10 mouse cellular contexts compared by ENCODE assay signal in genomic region chr17:35698501-35698883, GRCm38 (mm10). TPM values are rescaled to one million over a fixed set of nuclear protein-coding genes. Genes with fewer than 3 reads are reported as not detected.
DNase-seq lines count a peak whose midpoint lies in the region; ATAC-seq and TF ChIP-seq lines count a peak whose summit lies in the region.
"Had no signal": no experiment of that assay in that cellular context is flagged by ENCODE, and none has a peak within 500 bp of the region (broad histone marks: within the 10 kb centered on the region; RNA-seq: fewer than 3 reads in every experiment).

No protein-coding gene starts in this region.

- H3K27me3 ChIP-seq in lung, embryonic 16.5 days (ENCODE audit: control insufficient read depth, insufficient read depth, low read depth, low read length): no peaks in the 10 kb centered on the region
- peaks cover 11% of the 10 kb centered on the region for H3K27me3 ChIP-seq in limb, embryonic 13.5 days
- H3K27me3 ChIP-seq in stomach, embryonic 16.5 days (ENCODE audit: control insufficient read depth, insufficient read depth, low read length): no peaks in the 10 kb centered on the region

- WGBS in lung, embryonic 16.5 days: 31% methylated on average over 5 of the region's 5 CpGs
- 43% methylated on average over 5 of the region's 5 CpGs for WGBS in limb, embryonic 13.5 days
- 23% methylated on average over 5 of the region's 5 CpGs for WGBS in stomach, embryonic 16.5 days

- peak overlapping the region; percentile 98 for H3K27ac ChIP-seq in gastrocnemius, adult 2 months
- peak overlapping the region; percentile 75 for H3K27ac ChIP-seq in lung, embryonic 16.5 days (ENCODE audit: low read length)
- peak overlapping the region; percentile 67 for H3K27ac ChIP-seq in limb, embryonic 13.5 days
- H3K27ac ChIP-seq in stomach, embryonic 16.5 days (ENCODE audit: low read length): peak overlapping the region; percentile 100

- H3K4me3 ChIP-seq in gastrocnemius, adult 2 months: peak overlapping the region; percentile 59
- H3K4me3 ChIP-seq in lung, embryonic 16.5 days (ENCODE audit: low read length): peak overlapping the region; percentile 40
- H3K4me3 ChIP-seq in limb, embryonic 13.5 days: peak overlapping the region; percentile 68
- H3K4me3 ChIP-seq in stomach, embryonic 16.5 days (replicated peaks; ENCODE audit: low read length): peak overlapping the region; percentile 43

- ATAC-seq in lung, embryonic 16.5 days (ENCODE audit: low read depth): no peak
- ATAC-seq in limb, embryonic 13.5 days (ENCODE audit: low FRiP score, low read depth): no peak
- ATAC-seq in stomach, embryonic 16.5 days (ENCODE audit: insufficient read depth, low FRiP score): no peak

- peaks cover 2% of the 10 kb centered on the region; the same call in 1 of the 2 replicates for H3K36me3 ChIP-seq in lung, embryonic 16.5 days (ENCODE audit: control insufficient read depth, insufficient read depth, low read length)
- peaks cover 15% of the 10 kb centered on the region for H3K36me3 ChIP-seq in limb, embryonic 13.5 days
- H3K36me3 ChIP-seq in stomach, embryonic 16.5 days (ENCODE audit: control insufficient read depth, insufficient read depth, low read length): peaks cover 11% of the 10 kb centered on the region

- peak overlapping the region; percentile 57 for H3K4me2 ChIP-seq in lung, embryonic 16.5 days (ENCODE audit: low read depth, low read length)
- peak overlapping the region; percentile 83 for H3K4me2 ChIP-seq in limb, embryonic 13.5 days (replicated peaks)
- peak overlapping the region; percentile 64 for H3K4me2 ChIP-seq in stomach, embryonic 16.5 days (ENCODE audit: low read depth, low read length)

- intact Hi-C loops in gastrocnemius, adult 2 months (cut with DNase I): loop anchor here (2.0 kb wide), 1 partner anchor 26 kb away; the partner anchor contains the start of gene Gtf2h4

- peak overlapping the region; percentile 57 for H3K9ac ChIP-seq in lung, embryonic 16.5 days (ENCODE audit: low read length)
- H3K9ac ChIP-seq in limb, embryonic 13.5 days: no peak overlapping the region
- H3K9ac ChIP-seq in stomach, embryonic 16.5 days (ENCODE audit: low read length): peak overlapping the region; percentile 76

- peaks cover 44% of the 10 kb centered on the region for H3K4me1 ChIP-seq in lung, embryonic 16.5 days (replicated peaks; ENCODE audit: control insufficient read depth, insufficient read depth, low read length)
- H3K4me1 ChIP-seq in limb, embryonic 13.5 days: peaks cover 56% of the 10 kb centered on the region
- peaks cover 40% of the 10 kb centered on the region for H3K4me1 ChIP-seq in stomach, embryonic 16.5 days (ENCODE audit: control insufficient read depth, insufficient read depth, low read length)

- DNase-seq in gastrocnemius, adult 2 months: no peak
- DNase-seq in gastrocnemius, adult 18-20 months (ENCODE audit: low spot score): no peak
- no peak for DNase-seq in lung, adult 18-20 months
- DNase-seq in embryo, embryonic 11 days: no peak
- DNase-seq in embryo, embryonic 10.5 days (ENCODE audit: low spot score): no peak
- DNase-seq: kidney, adult 9 months had no signal

- no peak for TF ChIP-seq CTCF in gastrocnemius, adult 2 months (IDR thresholded peaks at IDR 0.05)

- H3K9me3 ChIP-seq in lung, embryonic 16.5 days (ENCODE audit: control insufficient read depth, low read length): peaks cover 3% of the 10 kb centered on the region
- peaks cover 4% of the 10 kb centered on the region for H3K9me3 ChIP-seq in limb, embryonic 13.5 days
- peaks cover 4% of the 10 kb centered on the region; the same call in 1 of the 2 replicates for H3K9me3 ChIP-seq in stomach, embryonic 16.5 days (replicated peaks; ENCODE audit: control insufficient read depth, low read length)

RNA-seq across cellular contexts. Expression of gene Ddr1, which starts 5.9 kb away (rescaled TPM):
- 10 to 100 TPM; 13.4 to 15.9 TPM for total RNA-seq in gastrocnemius, adult 2 months (2021)
- total RNA-seq in gastrocnemius, adult 18-20 months (2021): 10 to 100 TPM; 12.4 to 17.1 TPM
- polyA plus RNA-seq in lung, embryonic 16.5 days (2015; fragmentation: Nextera tagmentation; extraction: Ambion mirVana): 50.5 and 51.3 TPM in 2 replicates
- 47.1 and 57.9 TPM in 2 replicates for polyA plus RNA-seq in limb, embryonic 13.5 days (2015; fragmentation: Nextera tagmentation; extraction: Ambion mirVana)
- polyA plus RNA-seq in stomach, embryonic 16.5 days (2015; fragmentation: Nextera tagmentation; extraction: Ambion mirVana): 81.5 and 86.5 TPM in 2 replicates

RNA-seq across cellular contexts. Expression of gene Gtf2h4, which starts 25.0 kb away (rescaled TPM):
- 10 to 100 TPM; 18.1 to 24.2 TPM for total RNA-seq in gastrocnemius, adult 2 months (2021)
- 10 to 100 TPM; 17.7 to 18.9 TPM for total RNA-seq in gastrocnemius, adult 18-20 months (2021)
- 47.5 and 48.0 TPM in 2 replicates for polyA plus RNA-seq in lung, embryonic 16.5 days (2015; fragmentation: Nextera tagmentation; extraction: Ambion mirVana)
- 45.3 and 48.0 TPM in 2 replicates for polyA plus RNA-seq in limb, embryonic 13.5 days (2015; fragmentation: Nextera tagmentation; extraction: Ambion mirVana)
- polyA plus RNA-seq in stomach, embryonic 16.5 days (2015; fragmentation: Nextera tagmentation; extraction: Ambion mirVana): 38.6 and 41.5 TPM in 2 replicates

RNA-seq across cellular contexts. Expression of gene Vars2, which starts 31.1 kb away (rescaled TPM):
- 10 to 100 TPM; 12.8 to 16.8 TPM for total RNA-seq in gastrocnemius, adult 2 months (2021)
- 10 to 100 TPM in 1 of 2 experiments, 1 to 10 TPM in 1; 9.8 to 13.7 TPM for total RNA-seq in gastrocnemius, adult 18-20 months (2021)
- polyA plus RNA-seq in lung, embryonic 16.5 days (2015; fragmentation: Nextera tagmentation; extraction: Ambion mirVana): 22.8 and 25.4 TPM in 2 replicates
- 17.8 and 21.0 TPM in 2 replicates for polyA plus RNA-seq in limb, embryonic 13.5 days (2015; fragmentation: Nextera tagmentation; extraction: Ambion mirVana)
- 17.2 and 17.4 TPM in 2 replicates for polyA plus RNA-seq in stomach, embryonic 16.5 days (2015; fragmentation: Nextera tagmentation; extraction: Ambion mirVana)

RNA-seq across cellular contexts. Expression of gene Mucl3, which starts 55.0 kb away (rescaled TPM):
- not detected for total RNA-seq in gastrocnemius, adult 2 months (2021)
- total RNA-seq in gastrocnemius, adult 18-20 months (2021): not detected
- polyA plus RNA-seq in lung, embryonic 16.5 days (2015; fragmentation: Nextera tagmentation; extraction: Ambion mirVana): 1.7 and 1.9 TPM in 2 replicates
- 0.11 and 0.24 TPM in 2 replicates for polyA plus RNA-seq in limb, embryonic 13.5 days (2015; fragmentation: Nextera tagmentation; extraction: Ambion mirVana)
- polyA plus RNA-seq in stomach, embryonic 16.5 days (2015; fragmentation: Nextera tagmentation; extraction: Ambion mirVana): 71.0 and 145 TPM in 2 replicates
- polyA plus RNA-seq: liver, embryonic 16.5 days had no signal
